Mouse (Mus musculus) bone marrow, adult 2 months (tissue): Measurements from ENCODE around the gene Thbs2.

Experiments used
- CTCF ChIP-seq: fragments of 200-500 bp; IDR thresholded peaks from 2 replicates; pipeline ENCODE4 v1.5.1; 2011; ENCODE audit warnings: low read length, control low read depth; ENCODE audit not compliant: control insufficient read depth, insufficient read depth
- POLR2A ChIP-seq: fragments of 200-500 bp; IDR thresholded peaks from 2 replicates; pipeline ENCODE4 v1.6.1; 2011; ENCODE audit warnings: low read depth, mild to moderate bottlenecking, control low read depth, low read length, borderline replicate concordance; ENCODE audit not compliant: control insufficient read depth

- no peak for TF ChIP-seq CTCF
- no peak for TF ChIP-seq POLR2A
Measured at GRCm38 (mm10) chr17:14705466-14705865, 11.4 kb upstream of the Thbs2 start.
